Mouse (Mus musculus) embryonic facial prominence, embryonic 15.5 days (tissue): ENCODE results near the gene Zscan2. TPM values are rescaled to one million over a fixed set of nuclear protein-coding genes. Genes with fewer than 3 reads are reported as not detected.

Experiments
- ATAC-seq: fragments of 200-750 bp; cut with Nextera tagmentation; 2 replicates; pipeline ENCODE4 v1.8.0; 2017; ENCODE audit warnings: low read depth, moderate TSS enrichment; ENCODE audit not compliant: insufficient number of reproducible peaks, low FRiP score, low TSS enrichment
- H3K27ac ChIP-seq: fragments of 300-500 bp; sonication (generic); replicated peaks from 2 replicates; pipeline ENCODE4 v1.5.1; 2015; ENCODE audit warnings: mild to moderate bottlenecking, inconsistent platforms
- H3K27me3 ChIP-seq: fragments of 300-500 bp; sonication (generic); 2 replicates; pipeline ENCODE4 v1.6.1; 2015; ENCODE audit warnings: inconsistent platforms
- H3K36me3 ChIP-seq: fragments of 300-500 bp; sonication (generic); 2 replicates; pipeline ENCODE4 v1.6.1; 2015; ENCODE audit warnings: mild to moderate bottlenecking, inconsistent platforms
- H3K4me1 ChIP-seq: fragments of 300-500 bp; sonication (generic); 2 replicates; pipeline ENCODE4 v1.6.1; 2015; ENCODE audit warnings: inconsistent platforms
- H3K4me2 ChIP-seq: fragments of 300-500 bp; sonication (generic); replicated peaks from 2 replicates; pipeline ENCODE4 v1.6.1; 2015; ENCODE audit warnings: mild to moderate bottlenecking, inconsistent platforms
- H3K4me3 ChIP-seq: fragments of 300-500 bp; sonication (generic); replicated peaks from 2 replicates; pipeline ENCODE4 v1.5.1; 2015; ENCODE audit warnings: mild to moderate bottlenecking, inconsistent platforms
- H3K9ac ChIP-seq: fragments of 300-500 bp; sonication (generic); 2 replicates; pipeline ENCODE4 v1.6.1; 2015; ENCODE audit warnings: inconsistent platforms
- H3K9me3 ChIP-seq: fragments of 300-500 bp; sonication (generic); replicated peaks from 2 replicates; pipeline ENCODE4 v1.6.1; 2016; ENCODE audit warnings: inconsistent platforms
- WGBS: fragments of 180-500 bp; shearing (Covaris S2); methylation state at CpG from one replicate; pipeline ENCODE4 v1.1.7; 2015; 5-methylcytosine and 5-hydroxymethylcytosine counted together
- polyA plus RNA-seq: library from polyadenylated mRNA; unstranded; fragments of >200 nt; fragmentation: Nextera tagmentation; extraction: Ambion mirVana; gene quantifications from 2 replicates; pipeline ENCODE4 v1.2.1, GENCODE M21; 2015

Zscan2 gene
- 1.9 and 2.4 TPM in 2 replicates for polyA plus RNA-seq

GRCm38 (mm10) chr7:80860729-80861274 lies at the start of gene Zscan2:
Gene Zscan2 (plus strand): TSS chr7:80860920.
- peak within 1 kb of the TSS; percentile 94 for H3K4me3 ChIP-seq
- H3K36me3 ChIP-seq = peaks cover 20% of the 10 kb centered on the region
- peak within 1 kb of the TSS; percentile 69 for H3K4me2 ChIP-seq
- ATAC-seq = peak; percentile 97
- H3K9ac ChIP-seq = peak within 1 kb of the TSS; percentile 83
- H3K27me3 ChIP-seq = no peaks in the 10 kb centered on the region
- H3K4me1 ChIP-seq = peaks cover 24% of the 10 kb centered on the region
- WGBS = under 1% methylated on average over 40 of the region's 40 CpGs
- H3K9me3 ChIP-seq = no peaks in the 10 kb centered on the region
- H3K27ac ChIP-seq = peak within 1 kb of the TSS; percentile 86

- 89% methylated on average over 4 of the region's 4 CpGs for WGBS
- H3K9me3 ChIP-seq = no peaks in the 10 kb centered on the region
- H3K4me1 ChIP-seq = no peaks in the 10 kb centered on the region
- no peak overlapping the region for H3K4me3 ChIP-seq
- no peak overlapping the region for H3K4me2 ChIP-seq
- H3K36me3 ChIP-seq = no peaks in the 10 kb centered on the region
- no peaks in the 10 kb centered on the region for H3K27me3 ChIP-seq
- H3K27ac ChIP-seq = no peak overlapping the region
- no peak overlapping the region for H3K9ac ChIP-seq
- no peak for ATAC-seq
Measured at GRCm38 (mm10) chr7:80813397-80813796, 47.3 kb upstream of the Zscan2 start.

- 53% methylated on average over 5 of the region's 5 CpGs for WGBS
- no peak overlapping the region for H3K27ac ChIP-seq
Measured at GRCm38 (mm10) chr7:80816641-80817040, 44.1 kb upstream of the Zscan2 start.

GRCm38 (mm10) chr7:80820838-80821237 lies 39.9 kb upstream of the Zscan2 start:
- Histone ChIP-seq H3K36me3 (no peaks in the 10 kb centered on the region), H3K9ac (no peak overlapping the region), H3K4me2 (no peak overlapping the region), H3K4me1 (no peaks in the 10 kb centered on the region; the same call in 1 of the 2 replicates), H3K9me3 (no peaks in the 10 kb centered on the region), H3K27ac (no peak overlapping the region), H3K4me3 (no peak overlapping the region), H3K27me3 (no peaks in the 10 kb centered on the region)
- ATAC-seq = no peak
- 79% methylated on average over 4 of the region's 4 CpGs for WGBS

More at GRCm38 (mm10) chr7:80816641-80817040, 44.1 kb upstream of the Zscan2 start:
- Histone ChIP-seq H3K4me1 (no peaks in the 10 kb centered on the region), H3K36me3 (no peaks in the 10 kb centered on the region), H3K9me3 (no peaks in the 10 kb centered on the region), H3K4me2 (no peak overlapping the region), H3K9ac (no peak overlapping the region), H3K4me3 (no peak overlapping the region), H3K27me3 (no peaks in the 10 kb centered on the region)
- ATAC-seq = no peak

GRCm38 (mm10) chr7:80823267-80823666 lies 37.5 kb upstream of the Zscan2 start:
- H3K9me3 ChIP-seq = no peaks in the 10 kb centered on the region
- no peak overlapping the region for H3K27ac ChIP-seq
- H3K27me3 ChIP-seq = no peaks in the 10 kb centered on the region
- H3K4me2 ChIP-seq = no peak overlapping the region
- H3K36me3 ChIP-seq = no peaks in the 10 kb centered on the region
- no peak overlapping the region for H3K4me3 ChIP-seq
- ATAC-seq = no peak
- 75% methylated on average over 4 of the region's 4 CpGs for WGBS
- H3K9ac ChIP-seq = no peak overlapping the region
- peaks cover under 1% of the 10 kb centered on the region; the same call in 1 of the 2 replicates for H3K4me1 ChIP-seq

- 65% methylated on average over 11 of the region's 11 CpGs for WGBS
- Histone ChIP-seq H3K4me3 (no peak overlapping the region), H3K27me3 (no peaks in the 10 kb centered on the region), H3K9me3 (no peaks in the 10 kb centered on the region), H3K4me1 (peaks cover 5% of the 10 kb centered on the region; the same call in 1 of the 2 replicates), H3K9ac (no peak overlapping the region), H3K4me2 (no peak overlapping the region), H3K27ac (0 out of 2 replicates have a peak overlapping the region, but pooled peaks have one; percentile 0), H3K36me3 (no peaks in the 10 kb centered on the region)
- no peak for ATAC-seq
Measured at GRCm38 (mm10) chr7:80823875-80824682, 36.6 kb upstream of the Zscan2 start.

GRCm38 (mm10) chr7:80825843-80826403 lies 34.8 kb upstream of the Zscan2 start, which contains the start of gene Iqgap1:
Gene Iqgap1 (minus strand): TSS chr7:80825974.
- H3K4me3 ChIP-seq = no peak within 1 kb of the TSS
- peaks cover 5% of the 10 kb centered on the region; the same call in 1 of the 2 replicates for H3K4me1 ChIP-seq
- ATAC-seq = peak; percentile 47
- H3K36me3 ChIP-seq = no peaks in the 10 kb centered on the region
- 0 out of 2 replicates have a peak within 1 kb of the TSS, but pooled peaks have one; percentile 11 for H3K27ac ChIP-seq
- WGBS = 28% methylated on average over 11 of the region's 11 CpGs
- no peak within 1 kb of the TSS for H3K9ac ChIP-seq
- H3K27me3 ChIP-seq = no peaks in the 10 kb centered on the region
- H3K4me2 ChIP-seq = peak within 1 kb of the TSS; percentile 19; the same call in 1 of the 2 replicates
- no peaks in the 10 kb centered on the region for H3K9me3 ChIP-seq

GRCm38 (mm10) chr7:80828146-80828860 lies 32.4 kb upstream of the Zscan2 start:
- H3K4me1 ChIP-seq = peaks cover 8% of the 10 kb centered on the region; the same call in 1 of the 2 replicates
- no peak overlapping the region for H3K4me2 ChIP-seq
- 58% methylated on average over 18 of the region's 18 CpGs for WGBS
- no peaks in the 10 kb centered on the region for H3K9me3 ChIP-seq
- H3K9ac ChIP-seq = no peak overlapping the region
- ATAC-seq = no peak
- no peaks in the 10 kb centered on the region for H3K27me3 ChIP-seq
- H3K36me3 ChIP-seq = no peaks in the 10 kb centered on the region
- no peak overlapping the region for H3K4me3 ChIP-seq
- no peak overlapping the region for H3K27ac ChIP-seq

- Histone ChIP-seq H3K27ac (no peak overlapping the region), H3K4me3 (no peak overlapping the region), H3K4me1 (0 out of 2 replicates have a peak, but pooled peaks cover 8% of the 10 kb centered on the region), H3K27me3 (no peaks in the 10 kb centered on the region), H3K9me3 (no peaks in the 10 kb centered on the region), H3K4me2 (no peak overlapping the region), H3K9ac (no peak overlapping the region), H3K36me3 (no peaks in the 10 kb centered on the region)
- WGBS = 78% methylated on average over 15 of the region's 15 CpGs
- ATAC-seq = no peak
Measured at GRCm38 (mm10) chr7:80830193-80830803, 30.4 kb upstream of the Zscan2 start.

- Histone ChIP-seq H3K4me1 (0 out of 2 replicates have a peak, but pooled peaks cover 8% of the 10 kb centered on the region), H3K9ac (no peak overlapping the region), H3K27me3 (no peaks in the 10 kb centered on the region), H3K36me3 (no peaks in the 10 kb centered on the region), H3K4me3 (no peak overlapping the region), H3K4me2 (no peak overlapping the region), H3K27ac (no peak overlapping the region), H3K9me3 (no peaks in the 10 kb centered on the region)
- no peak for ATAC-seq
- WGBS = 33% methylated on average over 4 of the region's 4 CpGs
Measured at GRCm38 (mm10) chr7:80832191-80832590, 28.5 kb upstream of the Zscan2 start.
